Mouse (Mus musculus) E14TG2a.4 (cell line): ENCODE results near the gene Clic4.

Experiments used
- CTCF ChIP-seq: conservative IDR thresholded peaks from 2 replicates; pipeline ENCODE4 v1.5.1; 2014; ENCODE audit warnings: low read length
- NANOG ChIP-seq: IDR thresholded peaks from 2 replicates; pipeline ENCODE4 v1.6.1; 2014; ENCODE audit warnings: borderline replicate concordance, low read length, mixed read lengths
- POU5F1 ChIP-seq: IDR thresholded peaks from 2 replicates; pipeline ENCODE4 v1.6.1; 2014; ENCODE audit warnings: low read length, borderline replicate concordance

GRCm38 (mm10) chr4:135315287-135315686 lies 42.7 kb upstream of the Clic4 start:
- TF ChIP-seq CTCF (no peak), NANOG (no peak), POU5F1 (no peak)
